Mouse (Mus musculus) limb, embryonic 14.5 days (tissue): ENCODE measurements at regions not wholly inside any gene's neighbourhood (a gene's known extent, or its start where the extent isn't known, plus 50 kb on each side); places are given as distances from the start of the nearest gene placed in this dataset.

Source experiments
- ATAC-seq: fragments of 200-750 bp; cut with Nextera tagmentation; 2 replicates; pipeline ENCODE4 v1.8.0; 2017; ENCODE audit warnings: low read depth, moderate number of reproducible peaks, moderate TSS enrichment; ENCODE audit not compliant: low FRiP score
- DNase-seq: peaks from one replicate; pipeline ENCODE4 v3.0.0-alpha.2; 2015; ENCODE audit warnings: low spot score
- H3K27ac ChIP-seq: fragments of 300-500 bp; sonication (generic); replicated peaks from 2 replicates; pipeline ENCODE4 v1.5.1; 2014; ENCODE audit warnings: low read depth, mild to moderate bottlenecking, low read length, moderate library complexity, mixed read lengths
- H3K27me3 ChIP-seq: fragments of 300-500 bp; sonication (generic); 2 replicates; pipeline ENCODE4 v1.6.1; 2014; ENCODE audit warnings: low read length, mixed read lengths; ENCODE audit not compliant: control insufficient read depth, insufficient read depth
- H3K36me3 ChIP-seq: fragments of 300-500 bp; sonication (generic); 2 replicates; pipeline ENCODE4 v1.6.1; 2014; ENCODE audit warnings: mild to moderate bottlenecking, low read length, moderate library complexity, mixed read lengths; ENCODE audit not compliant: control insufficient read depth, insufficient read depth
- H3K4me1 ChIP-seq: fragments of 300-500 bp; sonication (generic); 2 replicates; pipeline ENCODE4 v1.6.1; 2014; ENCODE audit warnings: antibody characterized with exemption, low read length, mixed read lengths; ENCODE audit not compliant: control insufficient read depth, insufficient read depth
- H3K4me2 ChIP-seq: fragments of 300-500 bp; sonication (generic); replicated peaks from 2 replicates; pipeline ENCODE4 v1.6.1; 2014; ENCODE audit warnings: low read depth, mild to moderate bottlenecking, low read length, moderate library complexity; ENCODE audit not compliant: severe bottlenecking
- H3K4me3 ChIP-seq: fragments of 300-500 bp; sonication (generic); replicated peaks from 2 replicates; pipeline ENCODE4 v1.5.1; 2014; ENCODE audit warnings: low read length
- H3K9ac ChIP-seq: fragments of 300-500 bp; sonication (generic); 2 replicates; pipeline ENCODE4 v1.6.1; 2014; ENCODE audit warnings: mild to moderate bottlenecking, low read depth, low read length, moderate library complexity; ENCODE audit not compliant: severe bottlenecking
- H3K9me3 ChIP-seq: fragments of 300-500 bp; sonication (generic); 2 replicates; pipeline ENCODE4 v1.6.1; 2016; ENCODE audit warnings: low read length; ENCODE audit not compliant: control insufficient read depth
- POLR2A ChIP-seq: fragments of 200-500 bp; IDR thresholded peaks from 2 replicates; pipeline ENCODE4 v1.8.0; 2012; ENCODE audit warnings: inconsistent platforms, mild to moderate bottlenecking, moderate library complexity, borderline replicate concordance; ENCODE audit not compliant: insufficient read depth, insufficient read length; ENCODE audit errors: extremely low read depth
- WGBS: fragments of 180-500 bp; shearing (Covaris S2); extraction: QIAGEN DNeasy Blood & Tissue Kit; methylation state at CpG from one replicate; pipeline ENCODE4 v1.1.7; 2014; 5-methylcytosine and 5-hydroxymethylcytosine counted together

DNA sequence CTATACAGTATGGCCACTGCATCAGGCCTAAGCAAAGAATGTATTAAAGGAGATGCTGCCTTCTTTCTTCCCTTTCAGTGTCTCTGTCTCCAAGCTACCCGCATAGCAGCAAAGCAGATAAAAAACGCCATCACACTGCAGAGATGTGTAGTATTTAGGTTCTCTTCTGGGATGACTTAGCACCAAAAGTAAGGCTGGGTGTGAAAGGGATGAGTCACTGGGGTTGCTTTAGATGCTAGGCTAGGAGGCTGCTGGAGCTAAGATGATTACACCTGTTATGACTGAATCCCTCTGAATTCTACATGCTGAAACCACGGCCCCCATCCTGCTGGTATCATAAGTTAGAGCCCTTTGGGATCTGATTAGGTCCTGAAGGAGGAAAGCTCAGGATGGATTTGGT, 110.3 kb upstream of the Tmtc1 start:
- no peaks in the 10 kb centered on the region for H3K36me3 ChIP-seq
- no peak for TF ChIP-seq POLR2A
- ATAC-seq (no peak), DNase-seq (no peak)
- no peaks in the 10 kb centered on the region for H3K9me3 ChIP-seq
- H3K27me3 ChIP-seq = no peaks in the 10 kb centered on the region
- H3K4me3 ChIP-seq = no peak overlapping the region
- no peak overlapping the region for H3K9ac ChIP-seq
- no peak overlapping the region for H3K27ac ChIP-seq
- 89% methylated on average over 3 of the region's 3 CpGs for WGBS
- H3K4me2 ChIP-seq = no peak overlapping the region
- no peaks in the 10 kb centered on the region for H3K4me1 ChIP-seq

DNA sequence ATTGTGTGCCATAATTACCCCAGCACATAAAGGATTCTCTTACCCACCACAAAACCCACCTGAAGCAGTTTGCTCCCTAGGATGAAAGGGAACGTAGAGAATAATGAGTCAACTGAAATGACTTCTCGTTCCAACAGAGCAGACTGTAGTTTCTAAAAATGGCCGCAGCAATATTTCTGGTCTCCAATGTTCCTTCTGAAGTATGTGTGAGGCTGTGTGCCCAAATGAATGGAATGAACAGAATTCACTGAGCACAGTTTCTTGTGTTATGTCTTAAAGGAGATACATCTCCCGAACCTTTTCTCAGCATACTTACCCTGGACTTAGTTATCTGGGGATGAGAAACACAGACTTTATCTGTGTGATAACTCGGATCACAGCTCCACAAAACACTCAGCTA, 109.4 kb upstream of the Tmtc1 start:
- Histone ChIP-seq H3K4me3 (no peak overlapping the region), H3K4me1 (no peaks in the 10 kb centered on the region), H3K27ac (no peak overlapping the region), H3K36me3 (no peaks in the 10 kb centered on the region), H3K27me3 (no peaks in the 10 kb centered on the region), H3K9ac (no peak overlapping the region), H3K9me3 (no peaks in the 10 kb centered on the region), H3K4me2 (no peak overlapping the region)
- ATAC-seq (no peak), DNase-seq (no peak)
- no peak for TF ChIP-seq POLR2A
- WGBS = 69% methylated on average over 5 of the region's 5 CpGs

DNA sequence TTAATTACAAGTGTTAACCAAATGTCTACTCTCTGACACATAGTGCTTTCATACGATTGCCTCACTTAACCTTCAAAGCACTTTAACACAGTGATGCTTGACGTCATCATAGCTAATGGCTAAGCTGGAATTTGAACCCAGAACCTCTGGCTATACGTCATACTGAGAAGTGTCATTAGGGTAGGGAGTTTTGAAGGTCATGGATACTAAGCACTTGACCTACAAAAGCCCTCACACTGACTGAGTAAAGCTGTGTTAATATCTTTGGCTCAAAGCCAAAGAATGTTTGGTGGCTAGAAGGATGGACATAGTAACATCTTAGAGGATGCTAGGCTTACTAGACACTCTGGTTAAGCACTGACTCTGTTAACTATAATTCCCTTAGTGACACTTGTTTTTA, 106.9 kb upstream of the Tmtc1 start:
- DNase-seq = no peak

DNA sequence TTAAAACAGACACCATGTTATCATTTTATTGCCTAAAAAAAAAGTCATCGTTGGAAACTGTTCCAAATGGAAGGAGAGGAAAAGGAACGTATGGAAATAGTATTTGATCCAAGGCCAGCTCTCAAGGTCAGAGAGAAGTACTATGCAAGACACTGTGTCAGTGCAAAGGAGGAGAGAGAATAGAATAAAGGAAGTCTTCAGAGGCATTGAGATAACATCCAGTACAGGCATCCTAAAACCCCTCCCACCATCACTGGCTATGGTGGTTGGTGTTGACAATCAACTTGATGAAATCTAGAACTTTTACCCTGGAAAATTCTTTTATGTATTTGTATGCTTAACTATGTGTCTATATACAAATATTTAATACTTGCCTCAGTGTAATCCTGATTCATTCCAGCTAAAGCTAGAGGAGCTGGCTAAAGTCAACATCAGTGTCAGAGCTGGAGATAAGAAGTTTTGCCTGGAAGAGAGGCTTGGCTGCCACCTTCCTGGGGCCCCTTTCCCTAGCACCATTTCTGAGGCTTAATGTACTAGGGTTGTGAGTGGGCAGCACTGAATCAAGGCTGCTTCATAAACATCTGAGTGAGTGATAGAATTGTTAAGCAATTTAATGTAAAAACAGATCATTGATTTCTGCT, 104.1 kb upstream of the Tmtc1 start:
- Histone ChIP-seq H3K36me3 (no peaks in the 10 kb centered on the region), H3K27me3 (no peaks in the 10 kb centered on the region), H3K27ac (no peak overlapping the region), H3K9ac (no peak overlapping the region), H3K9me3 (no peaks in the 10 kb centered on the region), H3K4me2 (no peak overlapping the region), H3K4me3 (no peak overlapping the region), H3K4me1 (no peaks in the 10 kb centered on the region)
- no peak for TF ChIP-seq POLR2A
- no peak for DNase-seq
- no peak for ATAC-seq
- 31% methylated on average over 2 of the region's 2 CpGs for WGBS

More for the DNA sequence above, 106.9 kb upstream of the Tmtc1 start:
- no peak overlapping the region for H3K4me2 ChIP-seq
- H3K4me1 ChIP-seq = no peaks in the 10 kb centered on the region
- no peak for ATAC-seq
- 55% methylated on average over 3 of the region's 3 CpGs for WGBS
- no peak for TF ChIP-seq POLR2A
- no peak overlapping the region for H3K27ac ChIP-seq
- H3K9ac ChIP-seq = no peak overlapping the region
- no peaks in the 10 kb centered on the region for H3K27me3 ChIP-seq
- H3K36me3 ChIP-seq = no peaks in the 10 kb centered on the region
- H3K9me3 ChIP-seq = no peaks in the 10 kb centered on the region
- no peak overlapping the region for H3K4me3 ChIP-seq

DNA sequence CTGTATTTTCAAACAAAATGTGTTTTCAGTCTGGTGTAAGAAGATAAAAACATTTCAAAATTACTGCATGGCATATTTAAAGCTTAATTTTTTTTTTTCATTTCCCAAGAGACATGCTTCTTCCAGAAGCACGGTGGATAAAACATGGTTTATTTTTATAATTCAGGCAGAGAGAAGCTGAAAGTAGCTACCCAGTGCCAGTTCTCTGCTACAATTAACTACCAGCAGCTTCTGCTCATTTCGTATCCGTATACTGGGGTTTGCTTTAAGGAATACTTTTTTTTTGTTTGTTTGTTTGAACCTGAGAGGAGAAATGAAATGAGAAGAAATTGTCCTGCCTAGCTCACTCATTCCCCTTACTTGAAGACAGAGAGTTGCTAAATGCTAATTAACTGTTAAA, 98.9 kb upstream of the Tmtc1 start:
- H3K36me3 ChIP-seq = no peaks in the 10 kb centered on the region
- H3K4me2 ChIP-seq = no peak overlapping the region
- H3K9ac ChIP-seq = no peak overlapping the region
- WGBS = 78% methylated on average over 3 of the region's 3 CpGs
- ATAC-seq = no peak
- no peaks in the 10 kb centered on the region for H3K4me1 ChIP-seq
- no peak for TF ChIP-seq POLR2A
- no peak for DNase-seq
- no peak overlapping the region for H3K27ac ChIP-seq
- H3K9me3 ChIP-seq = no peaks in the 10 kb centered on the region
- H3K4me3 ChIP-seq = no peak overlapping the region
- H3K27me3 ChIP-seq = no peaks in the 10 kb centered on the region

DNA sequence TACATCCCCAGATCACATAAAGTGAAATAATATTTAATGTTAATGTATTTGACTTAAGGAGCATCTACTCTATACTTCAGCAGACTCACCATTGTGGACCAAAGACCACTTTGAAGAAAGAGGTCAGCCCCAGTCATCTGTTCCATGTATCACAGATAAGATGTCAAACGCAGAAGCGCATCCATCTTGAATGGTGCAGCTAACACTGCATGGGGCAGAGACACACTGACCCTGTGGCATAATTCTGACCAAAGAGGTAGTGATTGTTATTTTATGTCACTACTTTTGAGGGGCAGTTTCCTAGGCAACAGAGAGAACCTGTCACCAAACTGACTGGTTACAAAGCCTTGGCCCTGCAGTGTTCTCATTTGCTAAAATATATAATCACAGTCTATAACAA, 97.8 kb upstream of the Tmtc1 start:
- no peaks in the 10 kb centered on the region for H3K27me3 ChIP-seq
- no peaks in the 10 kb centered on the region for H3K4me1 ChIP-seq
- 92% methylated on average over 2 of the region's 2 CpGs for WGBS
- H3K4me3 ChIP-seq = no peak overlapping the region
- no peak for DNase-seq
- no peak for TF ChIP-seq POLR2A
- ATAC-seq = no peak
- H3K4me2 ChIP-seq = no peak overlapping the region
- no peak overlapping the region for H3K27ac ChIP-seq
- H3K36me3 ChIP-seq = no peaks in the 10 kb centered on the region
- no peaks in the 10 kb centered on the region for H3K9me3 ChIP-seq
- no peak overlapping the region for H3K9ac ChIP-seq
